Mouse (Mus musculus): Measurements from ENCODE around the gene Ncapd3. TPM values are rescaled to one million over a fixed set of nuclear protein-coding genes. Genes with fewer than 3 reads are reported as not detected.

Ncapd3 gene
- polyA plus RNA-seq (2017; shearing (Covaris generic)), result 10 to 100 TPM; 24.6 to 32.4 TPM

DNA sequence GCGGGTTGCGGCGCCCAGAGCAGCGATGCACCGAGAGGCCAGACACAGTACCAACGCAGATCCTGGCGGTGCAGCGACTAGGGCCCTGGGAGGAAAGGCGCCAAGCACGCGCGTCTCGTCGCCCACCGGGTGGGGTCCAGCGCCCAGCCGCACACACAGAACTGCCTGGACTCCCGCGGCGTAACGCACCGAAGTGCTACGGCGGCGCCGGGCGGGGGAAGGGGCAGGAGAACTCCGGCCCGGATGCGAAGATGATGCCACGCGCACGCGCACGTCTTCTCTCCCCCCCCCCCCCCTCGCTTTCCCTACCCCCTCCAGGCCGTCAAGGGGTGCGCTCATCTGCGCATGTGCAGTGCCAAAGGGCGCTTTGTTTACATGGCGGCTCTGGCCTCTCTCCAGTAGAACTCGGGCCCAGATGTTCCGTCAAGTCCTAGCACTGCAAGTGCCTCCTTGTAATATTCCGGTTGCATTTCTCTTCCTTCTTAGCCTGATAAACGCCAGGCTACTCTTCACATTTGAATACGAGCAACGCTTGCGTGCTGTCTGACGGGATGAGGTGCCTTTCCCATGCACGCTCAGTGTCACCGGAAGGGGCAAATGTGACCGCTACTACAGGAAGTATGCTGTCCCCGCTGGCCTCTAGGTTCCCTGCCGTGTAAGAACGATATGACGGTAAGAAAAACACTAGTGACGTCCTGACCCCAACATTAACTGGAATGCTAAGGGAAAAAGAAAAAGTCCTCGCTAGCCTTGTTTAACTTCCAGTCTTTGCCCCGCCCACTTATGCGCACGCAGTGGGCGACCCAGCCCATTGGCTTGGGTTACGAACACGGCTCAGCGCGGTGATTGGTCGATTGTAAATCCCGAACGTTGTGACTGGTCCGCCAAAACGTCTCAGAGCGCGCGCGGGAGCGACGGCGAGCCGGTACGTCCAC, at the start of gene Ncapd3, which contains the start of gene Vps26b:
Gene Ncapd3, plus strand, starts transcription at position 348 of the 935 bp plus-strand sequence.
Gene Vps26b, minus strand, starts transcription at position 238 of the 935 bp plus-strand sequence.
- peak; percentile 85 for ATAC-seq

GRCm38 (mm10) chr9:26985090-26985613, 44.8 kb upstream of the Ncapd3 start:
- no peak for ATAC-seq

GRCm38 (mm10) chr9:26985668-26986277, 44.2 kb upstream of the Ncapd3 start:
- no peak for ATAC-seq

DNA sequence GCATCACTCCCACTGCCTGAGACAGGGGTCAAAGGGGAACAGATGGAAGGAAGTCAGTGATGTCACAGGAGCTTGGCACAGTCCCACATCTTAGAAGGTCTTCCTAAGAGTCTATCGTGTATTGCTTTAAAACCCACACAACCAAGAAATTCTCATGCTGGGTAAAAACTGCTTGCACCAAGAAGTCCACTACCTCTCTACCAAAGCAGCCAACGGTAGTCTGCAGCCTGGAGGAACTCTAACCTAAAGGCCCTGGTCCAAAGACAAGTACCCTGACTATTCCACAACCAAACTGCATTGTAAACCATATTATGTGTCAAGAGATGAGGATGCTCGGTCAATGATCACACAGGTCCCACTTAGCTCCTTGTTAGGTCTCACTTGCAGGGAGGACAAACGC, 39.8 kb upstream of the Ncapd3 start:
- no peak for ATAC-seq

DNA sequence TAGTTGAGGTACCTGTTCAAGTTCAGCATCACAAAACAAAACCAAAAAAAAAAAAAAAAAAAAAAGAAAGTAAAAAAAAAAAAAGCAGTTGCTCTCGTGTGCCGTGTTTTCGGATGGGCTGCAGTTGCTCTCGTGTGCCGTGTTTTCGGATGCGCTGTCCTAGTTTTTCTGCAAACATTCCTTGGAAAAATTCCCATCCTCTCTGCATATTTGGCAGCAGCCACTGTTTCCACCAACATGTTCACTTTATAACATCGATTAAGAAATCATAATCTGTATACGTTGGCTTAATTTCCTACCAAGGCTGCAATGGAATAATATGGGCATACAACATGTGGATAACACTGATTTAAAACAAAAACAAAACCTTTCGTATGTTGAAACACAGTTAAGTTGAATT, 36.9 kb upstream of the Ncapd3 start:
- ATAC-seq, result no peak

DNA sequence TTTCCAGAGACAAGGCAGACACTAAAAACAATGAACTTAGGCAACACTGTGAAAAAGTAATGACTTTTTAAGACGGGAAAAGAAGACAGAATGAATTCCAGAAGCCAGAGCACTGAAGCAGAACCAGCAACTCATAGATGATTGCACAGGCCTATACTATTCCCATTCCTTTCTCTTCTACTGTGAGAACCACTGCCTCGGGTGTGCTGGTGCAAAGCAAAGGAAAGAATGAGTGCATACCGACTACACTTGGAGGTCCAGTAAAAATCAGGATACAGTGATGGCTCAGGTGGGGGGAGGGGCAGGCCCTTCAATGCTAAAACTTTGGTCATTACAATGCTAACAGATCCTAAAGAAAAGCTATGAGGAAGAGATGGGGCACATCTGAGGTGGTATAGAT, 36.1 kb upstream of the Ncapd3 start:
- ATAC-seq, result no peak

- ATAC-seq, result no peak
Observed at GRCm38 (mm10) chr9:26997062-26997461, 32.9 kb upstream of the Ncapd3 start.

DNA sequence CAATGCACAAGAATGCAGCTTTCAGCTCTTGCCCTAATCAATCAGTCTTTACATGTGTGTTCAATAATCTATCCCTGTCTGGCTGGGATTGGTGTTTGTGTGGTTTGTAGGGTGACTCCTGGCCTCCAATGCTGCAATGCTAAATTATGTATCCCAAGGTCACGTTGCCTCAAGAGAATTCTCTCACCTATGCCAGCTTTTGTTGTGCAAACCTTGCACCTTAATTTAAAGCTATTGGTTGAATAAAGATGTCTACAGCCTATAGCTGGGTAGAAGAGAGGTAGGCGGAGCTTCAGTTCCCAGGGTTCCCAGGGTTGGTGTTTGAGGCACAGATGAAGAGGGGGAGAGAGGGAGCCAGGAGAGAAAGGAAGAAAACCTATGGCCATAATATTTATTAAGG, 32.5 kb upstream of the Ncapd3 start:
- no peak for ATAC-seq

DNA sequence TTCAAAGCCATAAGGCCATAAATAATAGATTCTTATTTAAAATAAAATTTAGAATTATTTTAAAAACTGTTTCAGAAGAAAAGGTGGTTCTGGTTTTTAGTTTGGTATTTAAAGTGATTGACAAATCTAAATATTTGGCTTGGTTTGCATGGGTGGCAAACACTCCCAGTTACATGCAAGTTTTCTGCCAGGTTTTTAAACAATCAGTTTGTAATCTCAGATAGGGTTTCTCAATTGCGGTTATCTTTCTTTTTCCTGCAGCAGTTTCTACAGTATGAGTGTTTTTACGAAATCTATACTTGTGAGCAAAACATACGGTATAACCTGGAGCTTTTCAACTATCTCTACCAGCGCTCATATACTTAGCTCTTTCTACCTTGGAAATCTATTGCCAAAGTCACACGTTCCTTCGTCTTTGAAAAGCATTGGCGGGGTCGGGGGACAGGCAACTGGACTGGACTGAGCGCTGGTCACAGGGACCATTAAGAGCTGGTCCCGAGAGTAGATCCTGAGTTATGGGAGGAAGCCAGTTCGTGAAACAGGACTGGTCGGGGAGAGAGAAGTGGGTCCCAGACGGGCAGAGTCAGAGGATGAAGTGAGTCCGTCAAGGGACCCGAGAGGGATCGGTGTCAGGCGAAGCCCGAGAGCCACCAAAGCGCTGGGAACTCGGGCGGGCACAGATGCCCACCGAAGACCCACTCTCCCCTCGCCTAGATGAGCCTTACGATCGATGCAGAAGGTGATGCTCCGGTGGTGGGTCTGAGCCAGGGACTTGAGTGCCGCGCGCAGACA, 31.1 kb upstream of the Ncapd3 start:
- no peak for ATAC-seq

DNA sequence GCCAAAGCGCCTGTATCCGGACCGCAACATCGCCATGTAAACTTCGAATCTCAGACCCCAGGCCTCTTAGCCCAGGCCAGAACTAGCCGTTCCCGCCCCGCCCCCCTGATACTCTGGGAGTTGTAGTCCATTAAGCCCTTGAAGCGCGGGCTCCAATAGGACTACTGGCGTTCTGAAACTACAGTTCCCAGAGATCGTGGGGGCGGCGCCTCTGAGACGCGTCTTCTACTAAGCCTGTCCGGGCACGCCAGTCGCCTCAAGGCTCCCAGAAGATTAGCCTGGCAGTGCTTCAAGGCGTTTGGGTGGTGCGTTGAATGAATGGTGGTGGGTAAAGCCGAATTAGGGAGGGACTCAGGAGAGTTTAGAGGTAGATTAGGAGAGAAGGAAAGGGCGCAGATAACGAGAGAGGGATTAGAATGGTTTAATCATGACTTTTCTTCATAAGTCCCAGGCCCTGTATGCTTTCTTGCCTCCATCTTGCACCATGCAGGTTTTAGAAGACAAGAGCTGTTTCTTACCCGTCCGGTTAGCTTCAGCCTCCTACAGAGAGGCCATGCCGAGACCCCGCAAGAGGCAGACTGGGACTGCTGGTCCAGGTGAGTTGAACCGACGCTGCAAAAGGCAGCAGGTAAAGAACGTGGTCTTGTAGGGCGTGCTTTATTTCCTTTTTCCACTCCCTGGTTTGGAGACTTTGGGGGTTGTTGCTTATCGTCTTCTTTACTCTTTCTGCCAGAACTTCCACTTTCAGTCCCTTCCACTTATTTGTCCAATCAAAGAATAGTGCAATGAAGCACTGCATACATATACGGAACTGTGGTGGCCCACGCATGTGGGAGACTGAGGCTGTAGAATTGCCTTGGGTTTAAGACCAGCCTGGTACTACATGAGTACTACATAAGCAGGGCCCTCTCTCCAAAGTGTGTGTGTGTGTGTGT, 30.2 kb upstream of the Ncapd3 start, which contains the start of the genes Acad8 and Thyn1:
Gene Acad8, minus strand, starts transcription at position 106 of the 935 bp plus-strand sequence.
Gene Thyn1, plus strand, starts transcription at position 250 of the 935 bp plus-strand sequence.
- peak; percentile 99 for ATAC-seq

- ATAC-seq, result no peak
Observed at GRCm38 (mm10) chr9:27005231-27005630, 24.7 kb upstream of the Ncapd3 start.

DNA sequence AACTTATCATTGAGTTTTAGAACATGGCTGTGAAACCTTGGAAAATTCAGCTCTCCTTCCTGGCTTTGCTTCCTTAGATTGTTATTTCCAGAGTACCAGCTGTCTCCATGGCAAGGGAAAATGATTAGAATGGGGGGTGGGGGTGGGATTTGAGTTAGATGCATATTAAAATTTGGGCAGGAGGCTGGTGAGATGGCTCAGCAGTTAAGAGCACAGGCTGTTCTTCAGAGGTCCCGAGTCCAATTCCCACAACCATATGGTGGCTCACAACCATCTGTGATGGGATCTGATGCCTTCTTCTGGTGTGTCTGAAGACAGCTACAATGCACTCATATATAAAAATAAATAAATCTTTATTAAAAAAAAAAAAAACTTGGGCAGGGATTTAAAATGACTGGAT, 24.0 kb upstream of the Ncapd3 start:
- ATAC-seq, result no peak

- ATAC-seq, result no peak
Observed at GRCm38 (mm10) chr9:27006866-27007265, 23.1 kb upstream of the Ncapd3 start.

- ATAC-seq, result no peak
Observed at GRCm38 (mm10) chr9:27009231-27009630, 20.7 kb upstream of the Ncapd3 start.

DNA sequence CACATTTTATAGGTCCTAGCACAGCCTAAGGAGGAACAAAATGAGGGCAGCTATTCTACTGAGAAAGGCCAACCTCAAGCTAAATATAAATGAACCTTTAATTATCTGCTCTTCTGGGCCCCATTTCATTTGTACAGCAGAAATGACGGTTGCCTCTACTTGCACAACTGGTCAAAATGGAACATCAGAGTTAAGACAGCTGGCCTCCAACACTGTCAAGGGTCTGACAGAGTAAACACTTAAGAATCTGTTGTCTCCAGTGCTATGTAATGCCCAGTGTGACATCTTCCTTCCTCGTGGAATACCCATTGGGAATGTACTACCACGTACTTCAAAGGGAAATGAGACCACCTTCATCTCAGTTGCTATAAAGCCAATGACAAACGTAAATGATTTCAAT, 18.4 kb upstream of the Ncapd3 start:
- ATAC-seq, result no peak

- ATAC-seq, result no peak
Observed at GRCm38 (mm10) chr9:27018961-27019360, 11.0 kb upstream of the Ncapd3 start.

- peak; percentile 76 for ATAC-seq
Observed at GRCm38 (mm10) chr9:27023681-27024080, 6.3 kb upstream of the Ncapd3 start.

DNA sequence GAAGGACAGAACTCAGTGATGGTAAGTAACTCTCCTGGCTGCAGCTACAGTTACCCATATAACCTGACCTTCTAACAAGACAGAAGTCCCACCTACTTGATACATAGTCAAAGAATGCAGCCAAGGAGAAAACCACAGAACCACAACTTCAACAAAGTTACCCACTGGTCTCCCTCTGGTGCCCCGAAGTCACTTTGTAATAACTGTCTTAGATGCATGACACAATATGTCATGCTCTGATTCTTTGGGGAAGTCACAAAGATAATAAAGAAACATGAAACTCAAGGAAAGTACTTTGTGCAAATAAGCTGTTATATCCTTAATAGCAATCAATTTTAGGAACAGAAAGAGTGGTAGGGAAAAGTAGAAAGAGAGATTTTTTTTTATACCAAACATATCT, 3.3 kb upstream of the Ncapd3 start:
- no peak for ATAC-seq

GRCm38 (mm10) chr9:27029022-27029827, 750 bp upstream of the Ncapd3 start:
- ATAC-seq, result peak; percentile 58

DNA sequence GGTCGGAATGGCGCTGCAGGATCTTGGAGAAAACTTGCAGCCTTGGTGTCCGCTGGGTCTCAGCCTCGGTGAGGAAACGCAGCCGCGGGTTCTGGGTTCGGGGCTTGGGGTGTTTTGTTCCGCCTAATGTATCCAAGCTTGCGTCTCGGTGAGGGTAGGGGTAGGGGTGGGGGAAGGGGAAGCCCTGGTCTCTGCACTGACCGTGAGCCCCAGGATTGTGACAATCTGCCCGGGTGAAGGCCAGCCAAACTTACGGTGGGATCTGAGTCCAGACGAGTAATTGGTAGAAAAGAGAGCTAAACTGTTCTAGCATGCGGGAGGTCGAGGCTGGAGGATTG, 757 bp downstream of the Ncapd3 start:
- ATAC-seq, result no peak

DNA sequence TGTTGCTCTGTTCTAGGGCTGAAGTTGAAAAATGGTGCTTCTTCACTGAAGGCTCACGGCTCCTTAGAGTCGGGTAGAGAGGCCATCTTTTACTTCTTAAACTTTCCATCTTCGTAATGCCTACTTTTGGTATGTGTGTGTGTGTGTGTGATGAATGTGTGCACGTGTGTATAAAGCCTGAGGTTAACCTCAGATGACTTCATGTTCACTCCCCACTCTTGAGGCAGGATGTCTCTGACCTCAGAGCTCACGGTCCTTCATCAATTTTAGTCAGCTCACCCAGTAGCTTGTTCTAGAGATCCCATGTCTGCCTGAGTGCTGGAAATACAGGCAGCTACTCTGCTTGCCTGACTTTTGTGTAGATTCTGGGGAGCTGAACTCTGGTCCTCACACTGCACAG, 13.9 kb downstream of the Ncapd3 start:
- peak; percentile 74 for ATAC-seq

Data from CD4-positive, CD25-positive, alpha-beta regulatory T cell, adult 4 months (primary cell).